Mouse (Mus musculus) testis, adult 2 months (tissue): ENCODE measurements around the gene Adgrf3.

Experiments
- CTCF ChIP-seq: fragments of 200-500 bp; IDR thresholded peaks from 2 replicates; pipeline ENCODE4 v1.5.1; 2012; ENCODE audit warnings: low read depth, mild to moderate bottlenecking, inconsistent platforms, low read length, moderate library complexity; ENCODE audit not compliant: control insufficient read depth, insufficient read depth, insufficient replicate concordance
- POLR2A ChIP-seq: fragments of 200-500 bp; IDR thresholded peaks from 2 replicates; pipeline ENCODE4 v1.6.1; 2012; ENCODE audit warnings: low read depth, mild to moderate bottlenecking, inconsistent platforms, low read length, moderate library complexity; ENCODE audit not compliant: control insufficient read depth

GRCm38 (mm10) chr5:30154013-30154412, 51.5 kb downstream of the Adgrf3 start:
- TF ChIP-seq CTCF = no peak
- no peak for TF ChIP-seq POLR2A
